Mouse (Mus musculus): ENCODE measurements around the gene Mpzl2. TPM values are rescaled to one million over a fixed set of nuclear protein-coding genes. Genes with fewer than 3 reads are reported as not detected.

Mpzl2 gene
- polyA plus RNA-seq, 1 experiment from 2014 or later = 19.7 TPM

- Histone ChIP-seq H3K4me3 (no peak overlapping the region), H3K4me2 (replicated peaks) (no peak overlapping the region), H3K4me1 (no peaks in the 10 kb centered on the region), H3K9me3 (no peaks in the 10 kb centered on the region), H3K9ac (no peak overlapping the region), H3K27ac (no peak overlapping the region), H3K36me3 (no peaks in the 10 kb centered on the region), H3K27me3 (no peaks in the 10 kb centered on the region)
- ATAC-seq (ENCODE audit: low FRiP score, low read depth) = no peak
- 72% methylated on average over 4 of the region's 4 CpGs for WGBS
These were observed 53.0 kb downstream of the Mpzl2 start for GRCm38 (mm10) chr9:45092641-45093040.

- H3K4me1 ChIP-seq = no peaks in the 10 kb centered on the region
- 73% methylated on average over 6 of the region's 6 CpGs for WGBS
- ATAC-seq (ENCODE audit: low FRiP score, low read depth) = no peak
These were observed 55.7 kb downstream of the Mpzl2 start for GRCm38 (mm10) chr9:45095149-45095937.

GRCm38 (mm10) chr9:45097877-45098276 is 58.3 kb downstream of the Mpzl2 start:
- Histone ChIP-seq H3K9me3 (no peaks in the 10 kb centered on the region), H3K4me3 (no peak overlapping the region), H3K27ac (no peak overlapping the region), H3K9ac (no peak overlapping the region), H3K4me2 (replicated peaks) (no peak overlapping the region), H3K36me3 (no peaks in the 10 kb centered on the region), H3K4me1 (peaks cover 9% of the 10 kb centered on the region), H3K27me3 (no peaks in the 10 kb centered on the region)
- 80% methylated on average over 5 of the region's 5 CpGs for WGBS
- no peak for ATAC-seq (ENCODE audit: low FRiP score, low read depth)

More at GRCm38 (mm10) chr9:45095149-45095937, 55.7 kb downstream of the Mpzl2 start:
- no peak overlapping the region for H3K4me3 ChIP-seq
- no peak overlapping the region for H3K9ac ChIP-seq
- no peaks in the 10 kb centered on the region for H3K27me3 ChIP-seq
- H3K36me3 ChIP-seq = no peaks in the 10 kb centered on the region
- no peak overlapping the region for H3K27ac ChIP-seq
- no peaks in the 10 kb centered on the region for H3K9me3 ChIP-seq
- no peak overlapping the region for H3K4me2 ChIP-seq (replicated peaks)

- ATAC-seq (ENCODE audit: low FRiP score, low read depth) = no peak
- Histone ChIP-seq H3K4me3 (no peak overlapping the region), H3K4me2 (replicated peaks) (no peak overlapping the region), H3K4me1 (peaks cover 15% of the 10 kb centered on the region), H3K27me3 (no peaks in the 10 kb centered on the region), H3K9ac (no peak overlapping the region), H3K27ac (no peak overlapping the region), H3K9me3 (no peaks in the 10 kb centered on the region), H3K36me3 (no peaks in the 10 kb centered on the region)
- 35% methylated on average over 3 of the region's 3 CpGs for WGBS
These were observed 58.8 kb downstream of the Mpzl2 start for GRCm38 (mm10) chr9:45098426-45098825.

- peaks cover 18% of the 10 kb centered on the region for H3K4me1 ChIP-seq
- 30% methylated on average over 1 of the region's 1 CpGs for WGBS
- ATAC-seq (ENCODE audit: low FRiP score, low read depth) = no peak
- H3K27me3 ChIP-seq = no peaks in the 10 kb centered on the region
- no peak overlapping the region for H3K9ac ChIP-seq
- no peak overlapping the region for H3K4me3 ChIP-seq
- no peak overlapping the region for H3K4me2 ChIP-seq (replicated peaks)
- no peak overlapping the region for H3K27ac ChIP-seq
- H3K36me3 ChIP-seq = no peaks in the 10 kb centered on the region
- no peaks in the 10 kb centered on the region for H3K9me3 ChIP-seq
These were observed 62.9 kb downstream of the Mpzl2 start for GRCm38 (mm10) chr9:45102528-45102927.

- 25% methylated on average over 11 of the region's 11 CpGs for WGBS
- H3K27me3 ChIP-seq = no peaks in the 10 kb centered on the region
- no peaks in the 10 kb centered on the region for H3K9me3 ChIP-seq
- no peak overlapping the region for H3K4me3 ChIP-seq
- H3K9ac ChIP-seq = no peak overlapping the region
- no peaks in the 10 kb centered on the region for H3K36me3 ChIP-seq
- no peak for ATAC-seq (ENCODE audit: low FRiP score, low read depth)
- no peak overlapping the region for H3K27ac ChIP-seq
- no peak overlapping the region for H3K4me2 ChIP-seq (replicated peaks)
- H3K4me1 ChIP-seq = peaks cover 18% of the 10 kb centered on the region
These were observed 63.8 kb downstream of the Mpzl2 start for GRCm38 (mm10) chr9:45103211-45103979.

Other genes with a start within 250 kb of the Mpzl2 start
- gene Tmem25, start 240.5 kb upstream of the Mpzl2 start, polyA plus RNA-seq (2015; fragmentation: Nextera tagmentation; extraction: Ambion mirVana) = 4.9 and 5.1 TPM in 2 replicates
- gene Ttc36, start 236.7 kb upstream of the Mpzl2 start, polyA plus RNA-seq (2015; fragmentation: Nextera tagmentation; extraction: Ambion mirVana) = 0.47 TPM in 1 of 2 replicates, not detected in the other
- gene Kmt2a, start 158.5 kb upstream of the Mpzl2 start, polyA plus RNA-seq (2015; fragmentation: Nextera tagmentation; extraction: Ambion mirVana) = 18.0 and 20.3 TPM in 2 replicates
- gene Atp5l, start 119.1 kb upstream of the Mpzl2 start, polyA plus RNA-seq (2015; fragmentation: Nextera tagmentation; extraction: Ambion mirVana) = 613 and 626 TPM in 2 replicates
- 27.0 and 27.3 TPM in 2 replicates for gene Ube4a, start 74.2 kb upstream of the Mpzl2 start, polyA plus RNA-seq (2015; fragmentation: Nextera tagmentation; extraction: Ambion mirVana)
- gene Cd3g, start 59.4 kb upstream of the Mpzl2 start, polyA plus RNA-seq (2015; fragmentation: Nextera tagmentation; extraction: Ambion mirVana) = 0.50 and 0.61 TPM in 2 replicates
- 0.15 TPM in 1 of 2 replicates, not detected in the other for gene Cd3d, start 58.0 kb upstream of the Mpzl2 start, polyA plus RNA-seq (2015; fragmentation: Nextera tagmentation; extraction: Ambion mirVana)
- not detected in 2 replicates for gene Cd3e, start 30.2 kb upstream of the Mpzl2 start, polyA plus RNA-seq (2015; fragmentation: Nextera tagmentation; extraction: Ambion mirVana)
- 2.0 and 2.2 TPM in 2 replicates for gene Mpzl3, start 15.4 kb downstream of the Mpzl2 start, polyA plus RNA-seq (2015; fragmentation: Nextera tagmentation; extraction: Ambion mirVana)
- gene Jaml, start 39.4 kb downstream of the Mpzl2 start, polyA plus RNA-seq (2015; fragmentation: Nextera tagmentation; extraction: Ambion mirVana) = 1.2 and 1.5 TPM in 2 replicates
- 7.0 and 7.2 TPM in 2 replicates for gene Scn2b, start 78.0 kb downstream of the Mpzl2 start, polyA plus RNA-seq (2015; fragmentation: Nextera tagmentation; extraction: Ambion mirVana)
- gene Scn4b, start 98.6 kb downstream of the Mpzl2 start, polyA plus RNA-seq (2015; fragmentation: Nextera tagmentation; extraction: Ambion mirVana) = 0.11 and 0.13 TPM in 2 replicates
- gene BC049352, start 142.2 kb downstream of the Mpzl2 start, polyA plus RNA-seq (2015; fragmentation: Nextera tagmentation; extraction: Ambion mirVana) = not detected in 2 replicates
- gene Tmprss4, start 164.3 kb downstream of the Mpzl2 start, polyA plus RNA-seq (2015; fragmentation: Nextera tagmentation; extraction: Ambion mirVana) = 0.22 and 0.24 TPM in 2 replicates
- 0.69 and 0.92 TPM in 2 replicates for gene Il10ra, start 229.3 kb downstream of the Mpzl2 start, polyA plus RNA-seq (2015; fragmentation: Nextera tagmentation; extraction: Ambion mirVana)

All from limb, embryonic 13.5 days (tissue).